Mouse (Mus musculus) stomach, embryonic 16.5 days (tissue): ENCODE results near the gene Slc26a8. TPM values are rescaled to one million over a fixed set of nuclear protein-coding genes. Genes with fewer than 3 reads are reported as not detected.
A peak's percentile ranks its signal among the peaks of the same experiment; 100 is the strongest.

Source experiments
- ATAC-seq: fragments of 200-750 bp; cut with Nextera tagmentation; 2 replicates; pipeline ENCODE4 v1.8.0; 2017; ENCODE audit warnings: moderate number of reproducible peaks, moderate TSS enrichment; ENCODE audit not compliant: insufficient read depth, low FRiP score
- H3K27ac ChIP-seq: fragments of 300-500 bp; sonication (generic); 2 replicates; pipeline ENCODE4 v1.5.1; 2014; ENCODE audit warnings: low read length
- H3K27me3 ChIP-seq: fragments of 300-500 bp; sonication (generic); 2 replicates; pipeline ENCODE4 v1.6.1; 2014; ENCODE audit warnings: low read length, control low read depth, mixed read lengths; ENCODE audit not compliant: control insufficient read depth, insufficient read depth
- H3K36me3 ChIP-seq: fragments of 300-500 bp; sonication (generic); 2 replicates; pipeline ENCODE4 v1.6.1; 2014; ENCODE audit warnings: low read length; ENCODE audit not compliant: control insufficient read depth, insufficient read depth
- H3K4me1 ChIP-seq: fragments of 300-500 bp; sonication (generic); 2 replicates; pipeline ENCODE4 v1.6.1; 2014; ENCODE audit warnings: low read length, control low read depth, mixed read lengths; ENCODE audit not compliant: control insufficient read depth, insufficient read depth
- H3K4me2 ChIP-seq: fragments of 300-500 bp; sonication (generic); 2 replicates; pipeline ENCODE4 v1.6.1; 2014; ENCODE audit warnings: low read depth, low read length, mixed read lengths
- H3K4me3 ChIP-seq: fragments of 300-500 bp; sonication (generic); replicated peaks from 2 replicates; pipeline ENCODE4 v1.5.1; 2014; ENCODE audit warnings: mild to moderate bottlenecking, low read length
- H3K9ac ChIP-seq: fragments of 300-500 bp; sonication (generic); 2 replicates; pipeline ENCODE4 v1.6.1; 2014; ENCODE audit warnings: low read length
- H3K9me3 ChIP-seq: fragments of 300-500 bp; sonication (generic); replicated peaks from 2 replicates; pipeline ENCODE4 v1.6.1; 2016; ENCODE audit warnings: low read length, control low read depth; ENCODE audit not compliant: control insufficient read depth
- WGBS: fragments of 180-500 bp; shearing (Covaris S2); extraction: QIAGEN DNeasy Blood & Tissue Kit; methylation state at CpG from one replicate; pipeline ENCODE4 v1.1.7; 2014; 5-methylcytosine and 5-hydroxymethylcytosine counted together
- polyA plus RNA-seq: library from polyadenylated mRNA; unstranded; fragments of >200 nt; fragmentation: Nextera tagmentation; extraction: Ambion mirVana; gene quantifications from 2 replicates; pipeline ENCODE4 v1.2.1, GENCODE M21; 2015

The Slc26a8 gene
- polyA plus RNA-seq, 1 experiment from 2014 or later: 0.46 TPM

DNA sequence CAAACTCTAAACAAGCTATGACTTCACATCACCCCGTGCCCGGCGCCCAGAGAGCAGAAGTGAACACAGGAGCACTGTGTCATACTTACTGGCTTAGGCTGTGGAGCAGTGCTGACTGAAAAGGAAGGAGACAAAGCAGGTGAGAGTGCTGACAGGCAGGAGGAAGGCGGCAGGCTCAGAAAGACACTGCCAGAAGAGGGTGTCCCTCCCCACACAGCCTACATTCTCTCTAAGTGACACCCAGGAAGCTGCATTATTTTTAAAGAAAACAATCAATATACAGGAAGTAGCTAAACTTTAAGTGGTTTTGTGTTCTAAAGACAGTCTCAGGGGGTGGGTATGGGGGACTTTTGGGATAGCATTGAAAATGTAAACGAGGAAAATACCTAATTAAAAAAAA, 89.3 kb downstream of the Slc26a8 start:
- Histone ChIP-seq H3K27me3 (no peaks in the 10 kb centered on the region), H3K9ac (no peak overlapping the region), H3K36me3 (peaks cover 39% of the 10 kb centered on the region), H3K4me2 (no peak overlapping the region), H3K9me3 (no peaks in the 10 kb centered on the region), H3K27ac (no peak overlapping the region), H3K4me3 (no peak overlapping the region), H3K4me1 (no peaks in the 10 kb centered on the region)
- no peak for ATAC-seq
- WGBS: 82% methylated on average over 5 of the region's 5 CpGs

DNA sequence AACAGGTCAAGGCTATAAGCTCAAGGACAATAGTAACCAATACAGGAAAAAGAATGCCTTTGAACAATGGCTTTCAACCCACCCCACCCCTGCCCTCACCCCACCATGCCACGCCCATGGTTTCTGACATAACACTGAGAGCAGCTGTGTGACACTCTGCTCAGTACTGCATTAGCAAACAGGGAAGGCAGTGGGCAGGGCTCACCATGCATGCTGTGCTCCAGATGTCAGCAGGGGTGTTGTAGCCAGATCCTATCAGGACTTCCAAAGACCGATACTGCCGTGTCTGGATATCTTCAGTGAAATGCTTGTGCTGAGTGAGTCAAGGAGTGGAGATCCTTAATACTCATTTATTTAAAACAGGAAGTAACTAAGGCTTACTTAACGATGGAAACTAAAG, 96.1 kb downstream of the Slc26a8 start:
- ATAC-seq: no peak
- H3K4me1 ChIP-seq: no peaks in the 10 kb centered on the region
- H3K27me3 ChIP-seq: no peaks in the 10 kb centered on the region
- 52% methylated on average over 4 of the region's 4 CpGs for WGBS
- H3K27ac ChIP-seq: no peak overlapping the region
- H3K9me3 ChIP-seq: no peaks in the 10 kb centered on the region
- no peak overlapping the region for H3K9ac ChIP-seq
- H3K4me2 ChIP-seq: no peak overlapping the region
- peaks cover 46% of the 10 kb centered on the region; the same call in 1 of the 2 replicates for H3K36me3 ChIP-seq
- no peak overlapping the region for H3K4me3 ChIP-seq

DNA sequence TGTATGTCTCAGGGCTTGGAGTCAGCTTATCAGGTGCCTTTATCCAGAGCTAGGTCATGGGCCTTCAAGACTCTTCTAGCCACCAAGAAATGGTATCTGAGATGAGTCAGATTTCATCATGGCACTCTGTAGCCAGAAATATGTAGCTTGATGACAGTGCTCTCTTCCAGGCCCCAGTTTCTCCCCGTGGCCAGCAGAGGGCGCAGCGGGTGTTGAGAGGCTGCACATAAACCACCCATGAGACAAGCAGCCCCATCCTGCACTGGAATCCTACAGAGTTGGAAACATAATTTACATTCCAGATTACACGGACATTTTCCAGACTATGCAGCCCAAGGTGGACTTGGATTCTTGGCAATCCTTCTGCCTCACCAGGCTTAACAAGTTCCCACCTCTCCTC, 97.0 kb downstream of the Slc26a8 start:
- peaks cover 47% of the 10 kb centered on the region; the same call in 1 of the 2 replicates for H3K36me3 ChIP-seq
- no peaks in the 10 kb centered on the region for H3K9me3 ChIP-seq
- H3K4me1 ChIP-seq: no peaks in the 10 kb centered on the region
- peak; percentile 17; the same call in 1 of the 2 replicates for ATAC-seq
- H3K4me3 ChIP-seq: no peak overlapping the region
- H3K9ac ChIP-seq: no peak overlapping the region
- 17% methylated on average over 4 of the region's 4 CpGs for WGBS
- no peak overlapping the region for H3K4me2 ChIP-seq
- H3K27ac ChIP-seq: no peak overlapping the region
- H3K27me3 ChIP-seq: no peaks in the 10 kb centered on the region

GRCm38 (mm10) chr17:28591476-28591875, 98.6 kb downstream of the Slc26a8 start:
- Histone ChIP-seq H3K9me3 (no peaks in the 10 kb centered on the region), H3K4me3 (no peak overlapping the region), H3K4me1 (no peaks in the 10 kb centered on the region), H3K36me3 (peaks cover 46% of the 10 kb centered on the region), H3K27ac (no peak overlapping the region), H3K27me3 (no peaks in the 10 kb centered on the region), H3K9ac (no peak overlapping the region), H3K4me2 (no peak overlapping the region)
- 92% methylated on average over 5 of the region's 5 CpGs for WGBS
- ATAC-seq: no peak

DNA sequence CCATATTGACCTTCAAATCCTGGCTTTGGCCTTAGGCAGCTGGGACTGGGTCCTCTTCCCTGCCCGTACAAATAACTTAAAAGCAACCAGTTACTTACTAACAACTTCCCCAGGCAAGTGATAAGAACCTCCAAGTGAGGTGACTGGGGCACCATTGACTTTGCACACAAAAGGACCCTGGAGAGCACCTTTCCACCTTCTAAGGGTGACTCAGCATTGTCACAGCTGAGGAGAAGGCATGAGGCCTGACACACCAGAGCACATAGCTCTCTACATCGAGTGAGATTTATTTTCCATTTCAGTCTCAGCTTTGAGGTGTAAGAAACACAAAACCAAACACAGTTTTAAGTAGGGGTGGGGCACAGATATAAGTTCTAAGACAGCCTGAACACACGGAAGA, 99.4 kb downstream of the Slc26a8 start:
- no peak overlapping the region for H3K27ac ChIP-seq
- H3K4me1 ChIP-seq: no peaks in the 10 kb centered on the region
- 76% methylated on average over 3 of the region's 3 CpGs for WGBS
- no peaks in the 10 kb centered on the region for H3K27me3 ChIP-seq
- no peaks in the 10 kb centered on the region for H3K9me3 ChIP-seq
- H3K9ac ChIP-seq: no peak overlapping the region
- H3K4me3 ChIP-seq: no peak overlapping the region
- H3K36me3 ChIP-seq: peaks cover 39% of the 10 kb centered on the region
- ATAC-seq: no peak
- H3K4me2 ChIP-seq: no peak overlapping the region

DNA sequence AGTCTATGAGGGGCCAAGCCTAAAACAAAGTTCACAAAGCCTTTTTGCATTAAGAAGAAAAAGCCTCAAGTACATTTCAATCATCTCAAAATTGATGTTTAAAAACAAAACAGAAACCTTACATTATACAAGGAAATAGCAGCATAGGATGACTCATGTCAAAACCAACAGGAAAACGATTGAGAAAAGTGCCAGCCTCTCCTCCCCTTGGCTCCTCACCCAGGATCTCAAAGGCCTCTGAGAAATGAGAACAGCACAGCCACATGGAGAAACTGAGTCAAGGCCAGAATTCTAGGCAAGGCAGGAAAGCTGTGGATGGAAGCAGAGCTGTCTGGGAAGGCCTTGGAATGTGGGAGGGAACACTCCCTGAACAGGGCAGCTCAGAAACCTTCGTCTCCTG, 101.4 kb downstream of the Slc26a8 start:
- 85% methylated on average over 2 of the region's 2 CpGs for WGBS
- H3K36me3 ChIP-seq: peaks cover 39% of the 10 kb centered on the region
- ATAC-seq: no peak

More for the DNA sequence above, 101.4 kb downstream of the Slc26a8 start:
- H3K9me3 ChIP-seq: no peaks in the 10 kb centered on the region
- H3K9ac ChIP-seq: no peak overlapping the region
- H3K4me2 ChIP-seq: no peak overlapping the region
- H3K4me3 ChIP-seq: no peak overlapping the region
- no peaks in the 10 kb centered on the region for H3K27me3 ChIP-seq
- no peak overlapping the region for H3K27ac ChIP-seq
- H3K4me1 ChIP-seq: no peaks in the 10 kb centered on the region

Other genes starting within 250 kb of the Slc26a8 start
- gene Fkbp5, start 172.7 kb downstream of the Slc26a8 start, polyA plus RNA-seq: 25.5 and 27.1 TPM in 2 replicates
- not detected in 2 replicates for gene Armc12, start 159.4 kb downstream of the Slc26a8 start, polyA plus RNA-seq
- gene Clpsl2, start 140.8 kb downstream of the Slc26a8 start, polyA plus RNA-seq: not detected in 2 replicates
- 3,124 and 3,837 TPM in 2 replicates for gene Clps, start 129.5 kb downstream of the Slc26a8 start, polyA plus RNA-seq
- 0.82 and 0.87 TPM in 2 replicates for gene Lhfpl5, start 114.6 kb downstream of the Slc26a8 start, polyA plus RNA-seq
- 67.6 and 73.0 TPM in 2 replicates for gene Srpk1, start 67.5 kb downstream of the Slc26a8 start, polyA plus RNA-seq
- gene Mapk14, start 1.1 kb upstream of the Slc26a8 start, polyA plus RNA-seq: 34.0 and 34.2 TPM in 2 replicates
- 2.3 and 2.8 TPM in 2 replicates for gene AC170998.1, start 35.9 kb upstream of the Slc26a8 start, polyA plus RNA-seq
- 116 and 128 TPM in 2 replicates for gene Mapk13, start 79.1 kb upstream of the Slc26a8 start, polyA plus RNA-seq
- gene Brpf3, start 110.9 kb upstream of the Slc26a8 start, polyA plus RNA-seq: 8.2 and 10.5 TPM in 2 replicates
- gene Pnpla1, start 168.2 kb upstream of the Slc26a8 start, polyA plus RNA-seq: 1.2 and 3.0 TPM in 2 replicates
- gene 4930539E08Rik, start 225.1 kb upstream of the Slc26a8 start, polyA plus RNA-seq: 0.25 and 0.31 TPM in 2 replicates